Mouse (Mus musculus): ENCODE data around the gene Zfp92.
"Not testable (repeated sequence)": the region's sequence is repeated elsewhere in the genome, so short reads cannot be mapped to it uniquely, and the experiment has no call there.

Gene Zfp92

DNA sequence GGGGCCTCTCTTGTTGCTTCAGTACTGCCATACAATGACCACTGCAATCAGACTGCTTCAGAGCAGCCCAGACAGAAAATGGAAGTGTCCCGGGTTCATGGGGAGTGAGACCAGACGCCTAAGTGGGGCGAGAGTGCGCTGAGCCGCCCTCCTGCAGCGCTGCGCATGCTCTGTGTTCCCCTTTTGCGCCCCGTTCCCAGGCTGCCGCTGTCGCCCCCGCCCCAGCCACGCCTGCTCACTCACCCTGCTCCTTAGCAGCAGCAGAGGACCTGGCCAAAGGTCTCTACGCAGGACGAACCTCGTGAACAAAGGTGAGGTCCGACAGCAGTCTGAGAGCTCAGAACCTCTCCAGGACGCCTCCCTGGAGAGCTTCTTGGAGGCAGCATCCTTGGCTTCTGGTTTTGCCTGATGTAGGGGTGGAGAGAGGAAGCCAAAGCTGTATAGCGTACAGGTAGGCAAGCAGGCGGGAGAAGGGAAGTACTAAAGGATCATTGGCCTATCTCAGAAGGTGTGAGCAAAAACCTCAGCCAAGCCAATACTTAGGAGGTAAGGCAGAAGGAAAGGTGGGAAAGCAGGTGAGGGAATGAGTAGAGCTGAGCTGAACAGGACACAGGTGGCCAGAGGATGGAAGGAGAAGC lies at the start of gene Zfp92:
TSS of gene Zfp92 (plus strand) at position 217 of the 638 bp plus-strand sequence.
- DNase-seq (ENCODE audit: low spot score in 2 of 2), result no peak

DNA sequence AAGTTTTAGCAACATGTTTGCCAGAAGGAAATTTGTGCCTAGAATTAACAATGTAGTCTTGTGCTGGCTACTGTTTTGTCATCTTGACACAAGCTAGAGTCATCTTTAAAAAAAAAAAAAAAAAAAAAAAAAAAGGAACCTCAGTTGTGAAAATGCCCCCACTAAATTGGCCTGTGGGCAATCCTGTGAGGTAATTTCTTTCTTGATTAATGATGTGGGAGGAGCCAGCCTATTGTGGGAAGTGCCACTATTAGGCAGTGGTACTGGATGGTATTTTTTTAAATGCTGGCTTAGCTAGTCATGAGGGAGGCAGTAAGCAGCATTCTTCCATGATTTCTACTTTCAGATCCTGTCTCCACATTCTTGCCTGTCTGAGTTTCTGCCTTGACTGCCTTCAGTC lies 47.6 kb upstream of the Zfp92 start:
- DNase-seq (ENCODE audit: low spot score in 2 of 2), result no peak

DNA sequence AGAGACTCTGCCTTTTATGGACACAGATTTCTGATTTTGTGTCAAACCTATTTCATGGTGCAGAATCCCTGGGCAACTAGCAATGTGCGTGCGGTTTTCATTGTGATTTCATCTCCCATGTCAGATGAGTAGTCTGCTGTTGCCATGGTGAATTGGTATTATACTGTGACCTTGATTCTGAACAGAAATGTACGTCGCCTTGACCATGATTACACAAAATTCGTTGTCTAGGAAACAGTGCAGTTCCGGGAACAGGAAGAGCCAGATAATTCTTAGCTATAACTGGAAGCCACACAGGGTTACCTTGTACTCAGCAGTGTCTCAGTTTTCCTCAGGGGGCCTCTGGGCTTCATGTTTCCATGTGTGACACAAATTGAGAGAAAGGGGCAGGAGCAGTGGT lies 26.5 kb upstream of the Zfp92 start:
- DNase-seq (ENCODE audit: low spot score in 2 of 2), result no peak

DNA sequence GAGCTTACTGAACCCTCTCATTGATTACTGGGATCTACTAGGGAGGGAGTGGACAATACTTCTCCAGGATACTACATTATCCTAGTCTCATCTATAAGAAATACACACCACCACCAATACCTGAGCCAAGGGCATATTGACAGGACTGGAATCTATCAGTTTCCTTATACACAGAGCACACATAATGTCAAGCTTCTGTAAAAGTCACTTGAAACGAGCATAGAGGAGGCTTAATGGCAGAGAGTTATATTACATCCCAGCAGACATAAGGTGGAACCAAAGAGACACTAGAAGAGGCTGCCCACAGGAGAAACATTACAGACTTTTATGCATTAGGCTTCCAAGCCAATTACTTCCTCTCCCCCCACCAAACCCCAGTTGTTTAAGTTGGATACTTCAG lies 26.0 kb upstream of the Zfp92 start:
- DNase-seq (ENCODE audit: low spot score in 2 of 2), result no peak

DNA sequence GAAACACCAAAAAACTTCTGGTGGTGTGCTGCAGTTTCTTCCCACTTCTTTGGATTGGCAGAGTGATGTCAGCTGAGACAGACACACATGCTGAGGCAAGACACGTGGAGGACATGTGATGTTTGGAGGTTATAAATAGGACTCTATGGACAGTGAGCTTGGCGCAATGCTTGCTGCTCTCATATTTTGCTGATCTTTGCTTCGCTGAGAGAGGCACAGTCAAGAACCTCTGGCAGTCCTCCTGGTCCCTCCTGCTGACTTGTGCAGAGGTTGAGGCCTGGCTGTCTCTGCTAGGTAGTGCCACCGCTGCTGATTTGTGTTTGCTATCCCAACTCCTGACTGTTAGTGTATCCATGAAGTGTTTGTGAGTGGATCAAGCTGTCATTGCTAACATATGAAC lies 19.4 kb upstream of the Zfp92 start:
- DNase-seq (ENCODE audit: low spot score in 2 of 2), result no peak

DNA sequence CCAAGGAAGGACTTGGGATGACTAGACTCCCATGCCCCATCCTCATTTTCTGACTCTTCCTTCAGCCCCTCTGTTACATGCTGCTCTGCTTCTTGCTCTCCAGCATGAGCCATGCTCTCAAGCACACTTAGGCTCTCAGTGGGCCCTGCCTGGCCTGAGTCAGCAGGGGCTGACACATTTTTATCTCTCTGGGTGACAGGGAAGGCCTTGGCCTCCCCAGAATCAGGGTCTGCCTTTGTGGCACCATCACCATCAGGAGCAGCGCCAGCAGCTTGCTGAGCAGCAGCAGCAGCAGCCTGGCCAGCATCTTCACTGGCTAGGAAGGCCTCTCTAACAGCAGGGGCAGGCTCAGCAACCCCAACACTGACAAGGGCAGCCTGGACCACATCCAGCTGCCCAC lies 14.4 kb upstream of the Zfp92 start:
- no peak for DNase-seq (ENCODE audit: low spot score in 2 of 2)

DNA sequence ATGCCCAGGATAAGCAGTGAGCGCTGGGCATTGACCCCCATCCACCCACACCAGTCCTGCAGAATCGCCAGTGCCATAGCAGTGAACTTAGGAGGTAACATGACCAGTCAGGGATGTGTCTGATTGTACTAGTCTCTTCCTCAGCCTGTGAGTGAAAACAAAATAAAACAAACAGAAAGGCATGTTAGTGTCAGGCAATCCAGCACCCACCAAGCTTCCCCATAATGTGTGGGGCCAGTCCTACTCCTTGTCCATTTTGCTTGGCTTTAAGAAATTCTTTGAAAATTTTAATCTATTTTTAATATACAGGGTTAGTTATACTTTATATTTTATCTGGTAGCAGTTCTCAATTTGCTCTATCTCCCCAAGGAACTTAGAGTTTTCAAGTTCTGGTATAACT lies 12.3 kb upstream of the Zfp92 start, which contains the start of gene Gm18336:
TSS of gene Gm18336 (minus strand) at position 101 of the 400 bp plus-strand sequence.
- not testable (repeated sequence) for DNase-seq (ENCODE audit: low spot score in 2 of 2)

DNA sequence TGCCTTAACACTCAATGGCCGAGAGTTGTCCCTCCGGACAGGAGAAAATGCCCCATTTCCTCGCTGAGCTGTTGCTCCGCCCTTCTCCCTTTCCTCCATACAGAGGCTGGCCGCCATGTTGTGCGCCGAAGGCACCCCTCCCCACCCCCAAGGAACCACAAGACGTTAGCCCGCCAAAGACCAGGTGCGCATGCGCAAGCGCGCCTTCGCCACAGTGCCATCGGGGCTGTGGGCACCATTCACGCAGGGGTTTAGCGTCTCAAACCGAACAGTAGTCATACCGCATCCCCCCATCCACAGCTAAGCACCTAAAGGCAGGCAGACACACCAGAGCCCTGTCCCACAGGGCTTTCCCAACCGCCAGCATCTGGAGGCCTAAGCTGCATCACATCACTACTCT lies 9.9 kb upstream of the Zfp92 start:
- DNase-seq (ENCODE audit: low spot score in 2 of 2), result no peak

DNA sequence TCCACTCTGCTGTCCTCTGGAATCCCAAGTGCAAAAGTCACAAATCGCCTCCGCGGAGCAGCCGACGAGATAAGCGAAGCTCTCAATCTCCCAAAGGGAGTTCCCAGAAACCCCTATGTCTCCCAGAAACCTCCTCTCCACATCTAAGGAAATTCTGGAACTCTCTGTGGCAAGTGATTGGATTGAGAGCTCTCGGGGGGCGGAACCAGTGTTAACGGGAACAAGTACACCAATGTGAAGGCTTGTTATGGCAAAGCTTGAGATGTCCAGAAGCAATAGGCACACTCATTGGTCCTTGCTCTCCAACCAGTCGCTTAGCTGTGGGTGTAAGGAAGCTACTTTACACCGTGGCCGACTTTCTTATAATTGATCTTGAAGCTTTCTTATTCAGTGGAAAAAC lies 9.3 kb upstream of the Zfp92 start:
- no peak for DNase-seq (ENCODE audit: low spot score in 2 of 2)

DNA sequence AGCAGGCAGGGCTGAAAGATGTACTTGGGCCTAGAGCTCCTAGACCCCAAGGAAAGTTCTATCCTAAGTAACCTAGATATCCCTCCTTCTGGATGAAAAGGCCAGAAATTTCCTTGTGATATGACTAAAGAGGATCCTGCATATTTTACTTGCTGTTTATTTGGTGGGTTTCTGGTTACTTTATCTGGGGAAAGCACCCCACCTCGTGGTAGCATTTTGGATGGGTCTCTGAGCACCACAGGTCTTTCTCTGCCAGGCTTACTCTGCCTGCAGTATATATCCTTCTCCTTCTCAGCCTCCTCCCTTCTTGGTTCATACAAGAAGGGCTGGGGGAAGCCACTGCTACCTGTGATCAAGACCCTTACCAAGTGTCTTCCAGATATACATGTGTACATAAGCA lies 1.9 kb downstream of the Zfp92 start:
- no peak for DNase-seq (ENCODE audit: low spot score in 2 of 2)

DNA sequence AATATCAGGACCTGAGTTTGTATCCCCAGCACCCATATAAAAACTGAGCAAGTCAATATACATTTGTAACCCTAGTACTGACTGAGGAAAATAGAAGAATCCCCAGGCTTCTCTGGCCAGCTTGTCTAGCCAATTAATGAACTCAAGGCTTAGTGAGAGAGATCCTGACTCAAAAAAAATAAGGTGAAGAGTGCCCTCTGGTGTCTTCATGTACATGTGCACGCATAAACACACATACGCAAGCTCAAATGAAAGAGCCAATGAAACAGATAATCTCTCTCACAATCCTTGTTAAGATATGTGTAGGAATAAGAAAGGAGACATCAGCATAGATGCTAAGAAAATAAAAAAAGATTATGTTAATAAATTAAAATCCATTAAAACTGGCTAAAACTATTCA lies 19.1 kb downstream of the Zfp92 start:
- no peak for DNase-seq (ENCODE audit: low spot score in 2 of 2)

DNA sequence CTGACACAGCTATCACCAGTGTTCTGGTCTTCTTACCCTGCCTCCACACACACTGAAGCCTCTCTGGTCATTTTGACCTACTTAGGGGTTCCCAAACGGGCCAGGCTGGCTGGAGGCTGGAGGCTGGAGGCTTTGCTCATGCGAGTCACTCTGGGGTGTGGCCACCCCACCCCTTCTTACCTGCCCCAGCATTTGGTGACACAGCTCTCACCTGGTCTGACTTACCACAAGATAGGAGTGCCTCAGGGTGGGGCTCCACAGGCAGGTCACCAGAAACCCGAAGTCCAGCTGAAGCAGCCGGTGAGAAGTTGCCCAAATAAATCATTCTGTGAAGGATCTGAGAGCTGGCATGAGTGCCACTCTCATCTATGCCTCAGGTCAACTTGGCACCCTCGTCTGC lies 22.0 kb downstream of the Zfp92 start:
- DNase-seq (ENCODE audit: low spot score in 2 of 2), result no peak

DNA sequence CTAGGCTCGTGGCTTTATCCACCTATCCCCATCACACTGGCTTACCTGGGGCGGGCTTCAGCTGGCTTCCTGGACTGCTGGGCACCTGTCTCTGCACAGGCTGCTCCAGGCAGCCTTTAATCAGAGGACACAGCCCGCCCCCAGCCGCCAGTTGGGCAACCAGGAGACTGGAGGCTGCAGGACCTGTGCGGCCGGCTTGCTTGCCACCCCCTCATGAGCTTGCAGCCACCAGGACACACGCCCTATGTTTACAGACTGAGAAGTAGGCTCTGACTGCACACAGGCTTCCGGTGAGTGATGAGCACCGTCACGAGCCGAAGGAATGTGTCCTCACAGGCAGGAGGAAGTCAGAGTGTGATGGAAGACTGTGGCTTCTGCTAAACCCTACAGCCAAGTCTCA lies 24.4 kb downstream of the Zfp92 start, which contains the start of gene Trex2:
TSS of gene Trex2 (minus strand) at position 93 of the 400 bp plus-strand sequence.
- no peak for DNase-seq (ENCODE audit: low spot score in 2 of 2)

DNA sequence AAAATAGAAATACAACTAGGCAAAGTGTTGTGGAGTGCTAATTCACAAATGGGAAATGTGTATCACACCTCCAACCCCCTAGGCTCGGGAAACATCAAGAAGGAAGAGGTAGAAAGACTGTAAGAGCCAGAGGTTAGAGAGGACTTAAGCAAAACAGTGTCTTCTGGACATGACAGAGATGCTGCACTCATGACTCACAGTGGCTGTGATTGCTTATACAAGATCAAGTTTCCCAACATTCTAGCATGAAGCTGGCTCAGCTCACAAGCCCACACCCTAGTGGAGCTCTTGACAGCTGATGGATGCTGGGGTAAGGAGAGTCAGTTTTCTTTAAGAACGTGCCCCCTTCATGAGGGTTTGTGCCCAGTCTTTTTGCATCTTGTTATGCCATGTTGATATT lies 30.5 kb downstream of the Zfp92 start:
- DNase-seq (ENCODE audit: low spot score in 2 of 2), result no peak

DNA sequence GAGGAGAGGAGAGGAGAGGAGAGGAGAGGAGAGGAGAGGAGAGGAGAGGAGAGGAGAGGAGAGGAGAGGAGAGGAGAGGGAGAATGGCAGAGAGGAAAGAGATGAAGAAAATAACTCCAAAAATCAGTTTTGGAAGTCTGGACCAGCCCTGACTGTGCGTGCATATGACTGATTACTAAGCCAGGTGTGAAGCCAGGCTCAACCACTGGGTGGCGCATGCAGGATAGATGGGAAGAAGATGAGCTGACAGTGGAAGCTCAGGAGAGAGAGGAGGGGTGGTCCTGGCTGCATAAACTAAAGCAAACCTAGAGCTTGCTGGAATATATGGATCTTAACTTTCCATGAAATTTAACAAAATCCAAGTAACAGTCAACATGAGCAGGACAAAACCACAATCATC lies 41.1 kb downstream of the Zfp92 start:
- peak; percentile 9 to 22 for DNase-seq (ENCODE audit: low spot score in 2 of 2)

DNA sequence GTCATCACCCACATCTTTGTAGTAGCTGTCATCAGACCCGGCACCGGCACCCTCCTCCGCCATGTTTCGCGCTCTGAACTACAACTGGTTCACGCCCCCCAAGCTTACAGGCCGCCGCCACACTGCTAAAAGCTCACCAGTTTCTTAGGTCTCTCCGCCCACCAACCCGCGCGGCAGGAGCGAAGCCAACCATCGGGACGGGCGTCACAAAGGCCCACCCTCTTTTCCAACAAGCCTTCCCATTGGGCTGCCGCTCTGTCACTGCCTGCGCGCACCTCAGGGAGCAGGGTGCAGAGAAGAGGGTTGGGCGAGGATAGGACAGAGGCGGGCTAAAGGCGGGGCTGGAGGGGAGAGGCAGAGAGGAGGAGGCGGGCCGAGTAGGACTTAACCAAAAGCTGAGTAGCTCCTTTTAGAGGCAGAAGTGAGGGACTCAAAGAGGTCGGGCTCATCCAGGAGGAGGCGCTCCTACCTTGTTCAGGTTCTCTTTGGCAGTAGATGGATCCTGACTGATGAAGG lies 48.0 kb downstream of the Zfp92 start, which contains the start of gene Haus7:
TSS of gene Haus7 (minus strand) at position 168 of the 516 bp plus-strand sequence.
- peak; percentile 90 to 93 for DNase-seq (ENCODE audit: low spot score in 2 of 2)

DNA sequence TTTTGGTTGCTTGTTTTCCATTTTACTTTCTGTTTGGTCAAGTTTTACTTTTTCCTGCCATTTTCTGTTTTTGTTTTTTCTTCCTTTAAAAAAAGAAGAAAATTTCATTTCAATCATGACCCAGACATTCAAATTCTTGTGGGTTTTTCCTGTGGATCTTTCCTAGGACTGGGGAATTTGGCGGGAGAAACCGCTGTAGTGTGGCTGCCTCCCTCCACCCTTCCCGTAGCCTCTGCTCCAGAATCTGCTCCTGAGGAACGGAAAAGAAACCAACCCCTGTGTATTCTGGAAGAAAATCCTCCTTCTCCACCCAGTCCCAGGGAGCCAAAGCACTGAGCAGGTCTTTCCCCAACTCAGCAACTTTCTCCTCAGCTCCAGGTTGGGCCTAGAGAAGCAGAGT lies 49.9 kb downstream of the Zfp92 start:
- DNase-seq (ENCODE audit: low spot score in 2 of 2), result no peak

DNA sequence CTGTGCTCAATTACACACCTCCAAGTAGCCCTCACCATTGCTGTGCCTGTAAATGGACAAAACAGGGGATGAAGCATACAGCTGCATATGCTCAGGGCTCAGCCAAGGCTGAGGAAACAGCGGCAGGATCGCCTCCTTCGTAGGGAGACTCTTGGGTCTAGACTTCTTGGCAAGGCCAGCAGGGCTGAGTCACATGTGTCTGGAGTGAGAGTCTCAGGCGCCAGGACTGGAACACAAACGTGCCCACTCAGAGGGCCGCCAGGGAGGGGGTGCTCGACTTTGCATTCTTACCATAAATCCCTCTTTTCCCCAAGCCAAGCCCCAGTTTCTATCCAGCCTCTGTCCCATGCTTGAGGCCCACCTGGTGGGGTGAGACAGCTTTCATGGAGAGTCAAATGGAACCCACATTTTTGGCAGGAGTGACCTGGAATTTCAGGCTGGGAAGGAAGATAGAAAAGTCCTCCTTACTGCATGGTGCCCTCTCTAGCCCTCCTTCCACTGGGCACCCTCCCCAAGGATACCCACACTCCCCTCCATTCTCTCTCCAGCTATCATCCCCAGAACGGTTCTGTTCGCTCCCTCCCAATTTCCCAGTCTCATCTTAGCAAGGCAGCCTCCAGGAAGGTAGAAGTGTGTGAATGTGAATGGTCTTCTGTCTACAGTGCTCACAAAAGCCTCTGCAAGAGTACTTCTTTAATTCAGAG lies 54.7 kb downstream of the Zfp92 start:
- no peak for DNase-seq (ENCODE audit: low spot score in 2 of 2)

DNA sequence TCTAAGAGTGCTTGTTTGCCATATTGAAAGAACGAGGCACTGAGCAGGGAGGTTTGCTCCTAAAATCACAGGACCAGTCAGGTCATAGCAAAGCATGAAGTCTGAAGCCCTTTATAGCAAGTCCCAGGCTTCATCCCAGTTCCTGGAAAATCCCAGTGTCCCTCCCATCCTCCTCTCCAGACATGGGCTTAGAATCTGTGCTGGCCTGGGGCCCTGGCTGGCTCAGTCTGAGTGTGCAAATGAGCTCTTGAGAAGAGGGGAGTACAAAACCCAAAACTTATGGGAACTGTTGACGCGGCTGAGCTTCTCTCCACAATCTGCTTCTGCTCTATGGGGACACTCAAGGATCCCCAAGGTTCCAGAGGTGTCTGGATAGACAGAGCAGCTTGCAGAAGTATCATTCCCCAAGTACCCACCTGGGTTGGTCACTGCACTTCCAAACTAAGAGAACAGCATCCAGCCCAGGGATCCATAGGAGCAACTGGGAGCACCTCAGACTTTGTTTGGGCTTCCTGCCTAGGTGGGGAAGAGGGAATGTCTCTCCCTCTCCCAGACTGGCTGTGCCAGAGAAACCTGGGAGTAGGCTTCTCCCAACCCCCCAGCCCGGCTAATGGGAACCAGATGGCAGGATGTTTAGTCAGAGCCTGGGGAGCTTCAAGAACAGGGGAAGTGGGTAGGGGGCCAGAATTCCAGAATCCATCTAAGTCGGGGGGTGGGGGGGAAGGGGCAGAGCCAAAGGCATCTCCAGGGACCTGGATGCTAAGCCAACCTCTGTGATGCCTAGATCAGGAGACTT lies 56.7 kb downstream of the Zfp92 start:
- no peak for DNase-seq (ENCODE audit: low spot score in 2 of 2)

DNA sequence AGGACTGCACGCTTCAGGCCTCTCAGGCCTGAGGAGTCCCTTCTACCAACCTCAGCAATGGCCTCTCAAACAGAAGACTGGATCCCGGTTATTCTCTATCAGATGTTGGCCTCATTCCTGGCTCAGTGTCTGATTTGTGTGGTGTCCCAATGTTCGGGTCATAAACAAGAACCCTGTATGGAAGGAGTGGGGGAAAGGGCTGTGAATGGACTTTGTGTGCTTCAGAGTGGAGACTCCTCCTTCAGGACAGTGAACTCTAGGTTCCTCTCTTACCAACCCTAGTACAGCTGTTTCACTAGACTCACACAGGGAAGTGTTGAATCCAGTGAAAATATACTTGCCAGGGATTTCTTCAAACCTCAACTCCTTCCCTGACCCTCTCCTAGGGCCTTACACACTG lies 57.4 kb downstream of the Zfp92 start:
- DNase-seq (ENCODE audit: low spot score in 2 of 2), result no peak

DNA sequence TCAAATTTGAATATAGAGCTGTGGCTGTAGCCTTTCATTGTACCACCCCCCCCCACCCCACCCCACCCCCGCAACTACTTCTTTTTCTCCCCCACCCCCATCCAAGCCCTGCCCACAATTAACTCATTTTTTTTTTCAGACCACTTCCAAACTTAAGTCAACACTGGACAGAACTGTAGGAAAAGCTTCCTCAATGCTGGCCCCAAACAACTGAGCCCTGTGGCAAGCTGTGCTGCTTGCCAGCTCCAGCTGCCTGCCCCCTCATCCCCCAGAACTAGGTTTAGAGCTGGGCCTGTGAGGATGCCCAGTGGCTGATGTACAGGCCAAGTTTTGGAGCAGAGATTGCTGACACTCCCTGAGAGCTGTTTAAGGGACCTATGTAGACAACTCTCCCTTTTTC lies 57.9 kb downstream of the Zfp92 start:
- no peak for DNase-seq (ENCODE audit: low spot score in 2 of 2)

DNA sequence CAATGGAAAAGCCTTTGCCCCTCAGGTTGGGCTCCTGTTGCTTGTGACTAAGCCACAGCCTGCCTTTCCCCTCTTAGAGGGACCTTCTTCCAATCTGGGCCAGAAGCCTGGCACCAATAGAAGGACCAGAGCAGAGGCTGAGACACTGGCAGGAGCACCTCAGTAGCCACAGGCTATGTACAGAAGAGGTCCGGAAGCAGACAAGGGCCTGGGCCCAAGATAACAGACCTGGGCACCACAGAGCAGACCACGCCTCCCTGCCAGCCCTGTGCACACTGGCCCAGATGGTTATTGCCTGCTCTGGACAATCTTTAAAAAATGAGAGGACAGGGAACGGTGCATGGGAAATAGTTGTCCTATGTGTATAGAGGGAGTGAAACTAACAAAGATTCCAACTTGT lies 60.9 kb downstream of the Zfp92 start:
- no peak for DNase-seq (ENCODE audit: low spot score in 2 of 2)

All from right cerebral cortex, postnatal 36 days (tissue).